Mouse (Mus musculus): ENCODE measurements around the gene Junb. TPM values are rescaled to one million over a fixed set of nuclear protein-coding genes. Genes with fewer than 3 reads are reported as not detected.

Gene Junb
- total RNA-seq, 2 experiments from 2014 or later: 13.8 to 17.2 TPM

DNA sequence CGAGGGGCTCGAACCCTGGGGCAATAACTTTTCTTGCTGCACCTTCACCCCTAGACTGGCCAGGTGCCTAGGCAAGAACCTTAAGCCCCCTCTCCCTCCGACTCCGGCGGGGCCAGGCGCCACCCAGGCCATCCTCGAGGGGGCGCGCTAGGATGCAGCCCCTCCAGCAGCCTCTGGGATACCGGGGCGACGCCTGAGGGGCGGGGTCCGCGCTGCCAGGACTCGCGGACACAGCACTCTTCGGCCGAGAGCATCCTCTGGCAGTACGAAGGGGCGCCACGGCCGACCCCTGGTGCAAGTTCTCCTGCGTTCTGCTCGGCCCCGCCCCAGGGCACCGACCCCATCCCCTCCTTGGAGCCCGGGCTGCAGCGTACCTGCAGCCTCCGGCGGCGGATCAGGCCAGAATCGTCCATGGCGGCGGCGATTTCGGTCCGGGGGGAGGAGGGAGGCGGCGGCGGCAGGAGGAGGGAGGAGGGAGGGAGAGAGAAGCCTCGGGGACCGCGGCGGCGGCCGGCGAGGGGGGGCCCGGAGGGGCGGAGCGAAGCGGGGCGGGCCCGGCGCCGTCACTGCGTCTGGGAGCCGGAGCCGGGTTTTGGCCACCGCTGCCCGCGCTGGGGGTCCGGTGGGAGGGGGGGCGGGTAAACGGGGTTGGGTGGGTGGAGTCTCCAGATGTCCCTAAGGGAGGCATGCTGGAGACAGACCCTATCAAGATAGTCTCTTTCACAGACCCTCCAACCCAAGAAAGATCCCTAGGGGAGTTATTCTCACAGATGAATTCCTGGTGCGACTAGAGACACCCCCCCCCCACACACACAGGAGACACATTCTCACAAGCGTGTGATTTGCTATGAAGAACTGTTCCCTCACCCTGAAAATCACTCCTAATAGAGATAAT, 32.6 kb downstream of the Junb start:
- intact Hi-C loops (cut with DNase I): no loop called here
- DNase-seq (ENCODE audit: low spot score): no peak

DNA sequence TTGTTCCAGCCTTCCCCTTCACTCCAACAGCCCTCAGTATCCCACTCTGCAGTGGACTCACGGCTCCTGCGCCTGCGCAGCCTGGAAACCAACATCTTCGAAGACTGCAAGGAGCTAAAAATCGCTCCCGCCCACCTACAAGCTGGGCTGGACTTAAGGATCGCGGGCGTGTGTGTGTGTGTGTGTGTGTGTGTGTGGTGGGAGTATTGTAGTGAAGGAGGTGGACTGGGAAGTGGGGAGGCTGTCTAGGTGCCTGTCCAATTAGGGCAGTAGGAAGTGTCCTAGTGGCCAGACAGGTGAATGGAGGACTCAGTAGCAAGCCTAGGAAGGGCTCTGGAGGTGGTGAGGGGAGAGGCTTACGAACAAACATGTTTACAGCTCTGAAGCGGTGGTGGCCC, 33.3 kb downstream of the Junb start:
- intact Hi-C loops (cut with DNase I): no loop called here
- DNase-seq (ENCODE audit: low spot score): no peak

DNA sequence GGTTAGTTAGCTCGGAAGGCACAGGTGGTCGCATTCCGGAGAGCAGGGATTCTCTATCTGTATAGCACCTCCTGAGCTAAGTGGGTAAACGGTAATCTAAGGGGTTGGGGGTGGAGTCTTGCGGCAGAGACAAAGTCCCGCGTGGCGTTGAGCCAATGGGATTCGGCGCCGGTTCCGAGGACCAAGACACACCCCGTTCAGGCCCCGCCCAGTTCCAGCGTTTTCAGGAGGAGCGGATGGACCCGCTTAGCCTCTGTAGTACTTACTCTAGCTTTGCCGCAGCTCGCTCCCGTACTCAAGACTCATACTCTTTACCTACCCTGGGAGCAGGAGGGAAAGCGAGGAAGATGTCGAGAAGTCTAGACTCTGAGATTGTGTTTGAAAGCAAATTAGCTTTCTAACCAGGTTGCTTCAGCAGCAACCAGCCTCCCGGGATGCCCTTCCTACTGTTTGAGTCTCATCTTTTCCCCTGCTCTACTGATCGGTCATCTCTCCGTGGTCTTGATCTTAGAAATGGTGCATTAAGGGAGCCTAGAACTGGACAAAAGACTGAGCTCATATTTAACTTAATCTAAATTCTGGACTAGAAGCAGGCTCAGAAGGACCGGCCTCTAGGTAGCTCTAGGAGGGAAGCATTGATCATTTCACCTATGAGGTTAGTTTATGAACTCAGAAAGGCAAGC, 33.9 kb downstream of the Junb start:
- intact Hi-C loops (cut with DNase I): no loop called here

DNA sequence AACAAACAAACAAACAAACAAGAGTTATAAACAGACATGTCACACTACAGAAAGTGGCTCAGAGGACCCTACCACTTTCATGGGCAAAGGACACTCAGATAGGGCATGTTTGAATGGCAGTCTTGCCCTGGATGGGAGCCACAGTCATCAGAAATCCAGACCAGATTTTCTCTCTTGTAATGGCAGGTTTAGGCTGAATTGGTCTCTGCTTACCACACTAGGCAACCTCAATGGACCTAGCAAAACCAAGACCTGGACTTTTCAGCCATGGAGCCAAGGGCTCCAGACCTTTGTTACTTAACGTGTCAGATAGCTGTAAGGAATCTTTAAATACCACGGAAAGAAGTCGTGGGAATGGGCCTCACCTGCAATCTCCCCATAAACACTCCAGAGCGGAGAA, 34.8 kb downstream of the Junb start:
- intact Hi-C loops (cut with DNase I): no loop called here
- DNase-seq (ENCODE audit: low spot score): no peak

More for the DNA sequence above, 33.9 kb downstream of the Junb start:
- DNase-seq (ENCODE audit: low spot score): no peak

DNA sequence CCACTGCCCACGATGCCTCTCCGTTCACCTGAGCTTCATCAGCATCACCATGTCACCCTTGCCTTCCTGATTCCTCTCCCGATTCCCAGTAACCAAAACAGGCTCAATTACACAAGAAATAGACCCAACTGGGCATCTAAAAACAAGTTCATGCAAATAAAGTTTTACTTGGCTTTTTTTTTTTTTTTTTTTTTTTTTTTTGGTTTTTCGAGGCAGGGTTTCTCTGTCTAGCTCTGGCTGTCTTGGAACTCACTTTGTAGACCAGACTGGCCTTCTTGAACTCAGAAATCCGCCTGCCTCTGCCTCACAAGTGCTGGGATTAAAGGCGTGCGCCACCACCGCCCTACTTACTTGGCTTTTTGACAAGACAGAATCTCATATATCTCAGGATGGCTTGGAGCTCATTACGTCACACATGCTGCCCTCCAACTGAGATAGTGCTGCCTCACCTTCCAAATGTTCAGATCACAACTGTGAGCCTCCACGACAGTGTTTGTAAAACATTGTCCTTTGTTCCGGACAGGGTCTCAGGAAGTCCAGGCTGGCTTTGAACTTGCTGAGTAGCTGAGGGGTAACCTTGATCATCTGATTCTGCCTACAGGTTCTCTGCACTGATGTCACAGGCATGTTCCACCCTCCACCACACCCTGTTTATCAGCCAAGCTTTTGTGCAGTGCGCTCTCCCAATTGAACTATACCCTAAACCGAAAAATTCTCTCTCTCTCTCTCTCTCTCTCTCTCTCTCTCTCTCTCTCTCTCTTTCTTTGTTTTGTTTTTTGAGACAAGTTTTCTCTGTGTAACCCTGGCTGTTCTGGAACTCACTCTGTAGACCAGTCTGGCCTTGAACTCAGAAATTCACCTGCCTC, 40.7 kb downstream of the Junb start:
- intact Hi-C loops (cut with DNase I): no loop called here
- no peak for DNase-seq (ENCODE audit: low spot score)

DNA sequence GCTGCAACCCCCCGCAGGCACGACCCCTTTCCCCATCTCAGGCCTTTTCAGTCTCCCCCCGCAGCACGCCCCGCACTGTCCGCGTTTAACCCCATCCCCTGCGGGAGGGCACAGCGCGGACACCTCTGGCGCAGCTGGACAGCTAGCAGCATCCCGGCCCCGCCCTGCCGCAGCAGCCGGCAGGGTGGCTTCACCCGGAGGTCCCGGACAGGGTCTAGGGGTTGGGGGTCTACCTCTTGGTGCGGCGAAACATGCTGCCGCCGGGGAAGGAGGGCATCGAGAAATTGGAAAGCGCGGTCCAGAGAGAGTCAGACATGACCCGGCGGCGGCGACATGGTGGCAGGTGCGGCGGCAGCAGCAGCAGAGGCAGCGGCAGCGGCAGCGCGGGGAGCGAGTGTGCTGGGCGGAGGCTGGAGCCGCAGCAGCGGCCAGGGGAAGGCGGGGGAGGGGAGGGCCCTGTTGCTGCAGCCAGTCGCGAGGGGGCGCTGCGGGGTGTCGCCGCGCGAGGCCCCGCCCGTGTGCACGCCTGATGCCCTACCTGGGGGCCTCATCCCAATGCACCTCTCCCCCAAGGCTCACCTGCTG, 41.5 kb downstream of the Junb start, which contains the start of gene Mast1:
TSS of gene Mast1 (minus strand) at position 398 of the 585 bp plus-strand sequence.
- DNase-seq (ENCODE audit: low spot score): no peak
- intact Hi-C loops (cut with DNase I): no loop called here

DNA sequence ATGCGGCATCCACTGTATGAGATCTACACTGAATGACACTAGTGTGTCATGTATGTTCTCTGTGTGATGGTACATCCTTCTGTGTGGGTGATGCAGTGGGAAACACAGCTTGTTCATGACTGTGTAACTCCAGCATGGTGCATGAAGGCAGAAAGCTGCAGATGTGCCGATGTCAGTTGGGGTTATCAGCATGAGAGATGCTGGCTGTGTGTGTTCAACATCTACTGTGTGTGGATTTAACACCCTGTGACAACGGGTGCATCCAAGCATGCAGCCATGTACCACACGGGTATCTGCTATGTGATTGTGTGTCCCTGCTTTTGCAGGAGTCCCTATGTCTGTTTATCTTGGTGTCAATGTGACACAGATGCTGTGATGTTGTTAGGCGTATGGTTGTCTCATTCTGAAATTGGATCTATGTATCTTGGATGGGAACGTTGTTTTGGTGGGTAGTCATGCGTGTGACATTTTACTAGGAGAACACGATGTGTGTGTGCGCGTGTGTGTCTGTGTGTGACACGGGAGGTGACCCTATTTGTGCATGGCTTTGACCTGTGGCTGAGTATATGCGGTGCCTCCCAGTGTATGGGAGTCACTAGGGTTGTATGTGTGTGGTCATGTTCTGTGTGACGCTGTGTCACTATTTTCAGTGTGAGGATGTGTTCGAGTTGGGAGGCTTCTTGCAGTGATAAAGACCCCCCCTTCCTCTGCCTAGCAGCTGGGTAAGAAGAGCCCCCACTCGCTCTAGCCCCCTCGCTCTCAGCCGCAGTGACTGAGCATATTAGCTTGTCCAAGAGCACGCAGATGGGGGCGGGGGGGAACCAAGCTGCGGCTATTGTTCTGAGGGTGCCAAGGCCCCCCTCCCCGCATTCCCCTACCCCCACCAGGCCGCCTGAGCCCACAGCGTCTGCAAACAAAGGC, 42.2 kb downstream of the Junb start:
- no peak for DNase-seq (ENCODE audit: low spot score)
- intact Hi-C loops (cut with DNase I): no loop called here

DNA sequence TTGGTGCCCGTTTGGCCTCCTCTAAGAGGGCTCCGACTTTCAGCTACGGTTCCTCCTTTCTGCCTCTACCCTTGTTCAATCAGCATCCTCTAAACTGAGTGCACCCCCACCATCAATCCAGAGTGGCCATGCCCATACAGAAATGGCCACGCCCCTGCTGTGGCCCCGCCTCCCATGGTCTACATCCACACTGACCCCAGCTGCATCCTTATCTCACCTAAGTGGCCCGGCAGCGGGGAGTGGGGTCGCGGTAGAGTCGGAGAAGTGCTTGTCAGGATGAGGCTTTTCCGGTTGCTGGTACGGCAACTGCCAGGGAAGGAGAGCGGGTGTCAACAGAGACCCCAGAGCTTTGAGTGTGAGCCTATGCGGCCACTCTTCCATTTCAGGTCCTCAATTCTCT, 43.0 kb downstream of the Junb start:
- intact Hi-C loops (cut with DNase I): no loop called here
- no peak for DNase-seq (ENCODE audit: low spot score)

DNA sequence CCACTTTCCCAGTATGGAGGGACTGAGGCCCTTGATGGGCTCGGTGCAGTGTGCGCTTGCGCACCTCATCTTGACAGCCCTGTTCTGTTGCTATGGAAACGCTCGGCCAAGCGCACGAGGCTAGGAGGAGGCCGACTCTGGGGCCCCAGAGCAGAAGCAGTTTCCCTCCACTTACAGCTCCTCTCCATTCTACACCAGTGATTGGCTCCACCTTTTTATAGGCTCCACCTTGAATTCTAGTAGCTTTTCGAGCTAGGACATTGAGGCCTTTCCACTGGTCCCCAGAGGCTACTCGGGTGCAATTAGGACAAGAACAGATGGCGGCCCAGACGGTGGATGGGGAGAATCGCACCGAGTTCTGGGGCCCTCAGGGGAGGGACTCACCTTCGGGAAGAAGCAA, 43.7 kb downstream of the Junb start:
- DNase-seq (ENCODE audit: low spot score): no peak
- intact Hi-C loops (cut with DNase I): no loop called here

DNA sequence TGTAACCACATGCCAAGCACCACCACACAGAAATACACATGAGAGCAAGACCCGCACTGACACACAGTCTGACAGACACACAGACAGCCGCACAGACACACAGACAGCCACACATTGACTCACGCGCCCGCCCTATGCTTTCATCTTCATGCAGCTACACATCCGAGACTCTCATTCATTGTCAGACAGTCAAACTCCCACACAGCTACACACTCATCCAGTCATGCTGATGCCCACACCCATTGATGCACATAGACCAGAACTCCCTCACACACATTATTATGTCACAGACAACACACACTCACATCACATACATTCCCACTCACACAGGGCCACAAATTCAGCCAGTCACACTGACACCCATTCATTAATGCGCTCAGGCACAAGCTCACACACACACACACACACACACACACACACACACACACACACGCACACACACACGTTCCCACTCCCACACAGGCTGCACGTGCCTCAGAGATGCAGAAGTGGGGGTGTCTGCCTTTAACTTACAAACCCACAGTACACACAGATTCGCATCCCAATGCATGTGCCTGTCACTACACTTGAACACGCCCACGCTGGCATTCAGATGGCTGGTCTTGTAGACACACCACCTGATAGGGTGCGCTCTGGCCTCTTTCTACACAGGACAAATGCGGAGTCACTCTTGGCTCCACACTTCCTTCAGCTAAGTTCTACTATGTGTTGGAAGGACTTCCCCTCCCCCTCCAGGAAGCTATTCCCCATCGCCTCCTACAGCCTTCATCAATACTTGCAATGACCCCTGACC, 44.6 kb downstream of the Junb start:
- no peak for DNase-seq (ENCODE audit: low spot score)
- intact Hi-C loops (cut with DNase I): no loop called here

DNA sequence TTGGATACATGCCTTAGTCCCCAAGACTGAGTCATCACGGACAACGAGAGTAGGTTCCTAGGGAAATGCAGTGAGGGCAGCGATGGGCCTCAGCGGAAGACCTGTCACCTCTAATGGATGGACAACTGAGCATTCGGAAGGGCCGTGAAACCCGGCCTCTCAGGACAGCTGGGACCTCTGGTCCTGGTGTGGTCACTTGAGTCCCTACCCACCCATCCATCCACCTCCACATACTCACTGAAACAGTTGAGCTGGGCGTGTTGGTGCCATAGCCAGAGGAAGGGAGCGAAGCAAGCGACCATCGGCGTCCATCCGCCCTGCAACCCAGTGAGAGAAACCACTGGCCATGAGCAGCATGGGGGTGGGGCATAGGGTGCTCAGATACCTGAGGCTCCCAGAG, 47.9 kb downstream of the Junb start:
- DNase-seq (ENCODE audit: low spot score): no peak
- intact Hi-C loops (cut with DNase I): no loop called here

DNA sequence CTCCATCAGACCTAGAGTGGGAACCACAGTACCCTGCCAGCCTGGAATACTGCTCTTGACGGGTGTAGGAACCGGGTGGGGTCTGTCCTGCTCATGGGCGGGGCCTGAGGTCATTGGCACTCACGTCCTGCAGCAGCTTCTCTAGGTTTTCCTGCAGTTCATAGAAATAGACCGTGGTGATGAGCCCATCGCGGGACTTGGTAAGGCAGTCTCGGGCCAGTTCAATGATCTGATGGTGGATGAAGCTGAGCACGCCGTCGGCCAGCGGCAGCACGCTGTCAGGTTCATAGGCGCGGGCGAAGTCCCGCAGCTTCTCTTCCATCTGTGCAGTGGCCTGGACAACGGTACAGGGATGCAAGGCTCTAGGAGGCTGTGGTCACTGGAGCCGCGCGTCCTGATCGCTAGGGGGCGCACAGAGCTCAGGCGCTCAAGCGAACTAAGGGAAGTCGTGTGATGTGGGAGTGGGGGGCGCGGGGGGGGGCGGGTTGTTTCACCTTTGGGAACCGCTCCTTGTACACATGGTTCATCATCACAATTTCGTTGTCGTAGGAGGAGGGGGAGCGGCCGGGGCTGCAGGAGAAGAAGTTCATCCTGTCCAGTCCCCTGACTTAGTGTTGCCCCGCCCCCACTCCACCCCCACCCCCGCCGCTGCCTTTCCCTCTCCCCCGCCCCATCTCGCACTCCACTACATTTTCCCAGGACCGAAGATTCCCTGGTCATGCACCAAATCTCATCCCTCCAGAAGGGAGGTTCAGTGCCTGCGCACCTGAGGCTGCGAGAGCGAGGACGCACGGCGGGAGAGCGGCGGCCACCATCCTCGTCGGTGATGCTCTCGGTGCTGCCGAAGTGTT, 49.8 kb downstream of the Junb start:
- intact Hi-C loops (cut with DNase I): loop anchor here (2.0 kb wide), 1 partner anchor 68 kb away; no protein-coding TSS in a partner anchor

DNA sequence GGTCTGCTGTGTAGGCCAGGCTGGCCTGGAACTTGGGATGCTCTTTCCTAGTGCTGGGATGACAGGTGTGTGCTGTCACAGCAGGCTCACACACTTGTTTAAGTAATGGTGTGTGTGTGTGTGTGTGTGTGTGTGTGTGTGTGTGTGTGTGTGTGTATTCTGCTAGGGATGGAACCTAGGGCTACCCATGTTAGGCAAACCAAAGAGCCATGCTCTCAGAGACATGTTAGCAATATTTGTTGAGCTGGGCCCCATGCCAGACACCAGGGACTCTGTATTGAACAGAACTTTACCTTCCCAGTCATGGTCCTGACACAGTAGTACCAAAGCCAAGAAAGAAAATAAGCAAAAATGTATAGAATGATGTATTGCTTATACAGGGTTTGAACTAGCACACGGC, 51.0 kb downstream of the Junb start:
- intact Hi-C loops (cut with DNase I): no loop called here

More for the DNA sequence above, 49.8 kb downstream of the Junb start:
- DNase-seq (ENCODE audit: low spot score): no peak

DNA sequence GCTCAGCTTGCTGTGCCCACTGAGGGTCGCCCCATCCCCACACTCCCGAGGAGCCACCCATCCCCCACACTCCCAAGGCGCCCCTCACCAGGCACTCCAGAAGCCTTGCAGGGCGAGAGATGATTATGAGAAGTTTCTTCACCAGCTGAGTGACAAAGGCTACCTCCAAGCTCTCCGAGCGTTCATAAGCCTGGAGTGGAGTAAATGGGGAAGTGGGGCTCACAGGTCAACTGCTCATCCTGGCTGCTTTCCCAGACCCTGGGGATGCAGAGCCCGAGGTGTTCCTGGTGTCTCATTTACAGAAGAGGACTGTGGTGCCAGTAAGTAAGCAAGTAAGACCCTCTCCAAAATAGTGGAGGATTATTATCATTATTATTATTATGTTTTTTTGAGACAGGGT, 53.0 kb downstream of the Junb start:
- DNase-seq (ENCODE audit: low spot score): no peak
- intact Hi-C loops (cut with DNase I): no loop called here

More for the DNA sequence above, 51.0 kb downstream of the Junb start:
- DNase-seq (ENCODE audit: low spot score): no peak
